Comparison of ENCODE assay signal across 9 mouse cellular contexts in genomic region chr6:112778211-112778610, GRCm38 (mm10).
A peak's percentile ranks its signal among the peaks of the same experiment; 100 is the strongest.
DNase-seq lines count a peak whose midpoint lies in the region; ATAC-seq and TF ChIP-seq lines count a peak whose summit lies in the region.
"Had no signal": no experiment of that assay in that cellular context is flagged by ENCODE, and none has a peak within 500 bp of the region (broad histone marks: within the 10 kb centered on the region; RNA-seq: fewer than 3 reads in every experiment).

No protein-coding gene starts in this region.

- H3K27ac ChIP-seq in hindbrain, postnatal 0 days: no peak overlapping the region
- H3K27ac ChIP-seq in hindbrain, embryonic 12.5 days: no peak overlapping the region
- H3K27ac ChIP-seq: embryonic facial prominence, embryonic 15.5 days; liver, embryonic 13.5 days had no signal

- H3K27me3 ChIP-seq in hindbrain, postnatal 0 days (ENCODE audit: insufficient read depth, low read length): no peaks in the 10 kb centered on the region
- H3K27me3 ChIP-seq in hindbrain, embryonic 12.5 days: no peaks in the 10 kb centered on the region
- H3K27me3 ChIP-seq: embryonic facial prominence, embryonic 15.5 days; liver, embryonic 13.5 days had no signal

- H3K36me3 ChIP-seq in hindbrain, postnatal 0 days (ENCODE audit: insufficient read depth, low read length): peaks cover 39% of the 10 kb centered on the region
- H3K36me3 ChIP-seq in hindbrain, embryonic 12.5 days: peaks cover 67% of the 10 kb centered on the region
- H3K36me3 ChIP-seq: liver, embryonic 13.5 days had no signal

- DNase-seq in hindbrain, postnatal 0 days (ENCODE audit: low spot score): peak; percentile 33
- DNase-seq in 3T3-L1 (ENCODE audit: low read depth, low spot score) (peak; percentile 62), MN1 (ENCODE audit: low spot score) (peak; percentile 36)
- no peak for DNase-seq in adrenal gland, adult 2 months
- DNase-seq in B cell, adult 2 months: no peak
- DNase-seq: liver, embryonic 13.5 days had no signal

- H3K4me3 ChIP-seq in hindbrain, postnatal 0 days (ENCODE audit: low read length): no peak overlapping the region
- no peak overlapping the region for H3K4me3 ChIP-seq in hindbrain, embryonic 12.5 days
- H3K4me3 ChIP-seq: embryonic facial prominence, embryonic 15.5 days; liver, embryonic 13.5 days had no signal

- H3K9ac ChIP-seq in hindbrain, postnatal 0 days (replicated peaks; ENCODE audit: low read length): no peak overlapping the region
- H3K9ac ChIP-seq in hindbrain, embryonic 12.5 days: no peak overlapping the region
- H3K9ac ChIP-seq: embryonic facial prominence, embryonic 15.5 days; liver, embryonic 13.5 days had no signal

- no peak overlapping the region for H3K4me2 ChIP-seq in hindbrain, postnatal 0 days (ENCODE audit: low read depth, low read length)
- no peak overlapping the region for H3K4me2 ChIP-seq in hindbrain, embryonic 12.5 days (replicated peaks)
- H3K4me2 ChIP-seq: embryonic facial prominence, embryonic 15.5 days; liver, embryonic 13.5 days had no signal

- no peaks in the 10 kb centered on the region; the same call in 1 of the 2 replicates for H3K4me1 ChIP-seq in hindbrain, postnatal 0 days (ENCODE audit: insufficient read depth, low read length)
- no peaks in the 10 kb centered on the region for H3K4me1 ChIP-seq in hindbrain, embryonic 12.5 days
- H3K4me1 ChIP-seq: embryonic facial prominence, embryonic 15.5 days; liver, embryonic 13.5 days had no signal

- H3K9me3 ChIP-seq in hindbrain, postnatal 0 days (ENCODE audit: low read length): no peaks in the 10 kb centered on the region
- no peaks in the 10 kb centered on the region for H3K9me3 ChIP-seq in hindbrain, embryonic 12.5 days (replicated peaks)
- H3K9me3 ChIP-seq: embryonic facial prominence, embryonic 15.5 days; liver, embryonic 13.5 days had no signal

- TF ChIP-seq CTCF in hindbrain, postnatal 0 days (IDR thresholded peaks at IDR 0.05; ENCODE audit: low read depth): no peak

- ATAC-seq in hindbrain, postnatal 0 days: no peak
- no peak for ATAC-seq in hindbrain, embryonic 12.5 days (ENCODE audit: low FRiP score)
- ATAC-seq in hematopoietic stem cell, adult 5-6 weeks (replicated peaks in 1 of 2; ENCODE audit: insufficient read depth in 1 of 2, low FRiP score in 2 of 2, low TSS enrichment in 1 of 2, low read depth in 1 of 2, poor library complexity in 2 of 2, severe bottlenecking in 2 of 2): peak; percentile 57 to 68

- WGBS in hindbrain, postnatal 0 days: 70% methylated on average over 3 of the region's 3 CpGs
- WGBS in hindbrain, embryonic 12.5 days: 93% methylated on average over 3 of the region's 3 CpGs

Comparison
In these comparisons a context has a peak if more than half of its experiments do, and no peak if none do; other contexts are left out.
1. ATAC-seq: peak in hematopoietic stem cell, adult 5-6 weeks (2 of 2); none in hindbrain, postnatal 0 days (single experiment) and hindbrain, embryonic 12.5 days (single experiment).
2. DNase-seq: peak in hindbrain, postnatal 0 days (single experiment), 3T3-L1 (single experiment) and MN1 (single experiment); none in adrenal gland, adult 2 months (single experiment) and B cell, adult 2 months (0 of 2).